Mouse (Mus musculus): ENCODE data around the gene Ap1ar. TPM values are rescaled to one million over a fixed set of nuclear protein-coding genes. Genes with fewer than 3 reads are reported as not detected.

Ap1ar gene
- total RNA-seq, 1 experiment from 2014 or later = 35.7 TPM

DNA sequence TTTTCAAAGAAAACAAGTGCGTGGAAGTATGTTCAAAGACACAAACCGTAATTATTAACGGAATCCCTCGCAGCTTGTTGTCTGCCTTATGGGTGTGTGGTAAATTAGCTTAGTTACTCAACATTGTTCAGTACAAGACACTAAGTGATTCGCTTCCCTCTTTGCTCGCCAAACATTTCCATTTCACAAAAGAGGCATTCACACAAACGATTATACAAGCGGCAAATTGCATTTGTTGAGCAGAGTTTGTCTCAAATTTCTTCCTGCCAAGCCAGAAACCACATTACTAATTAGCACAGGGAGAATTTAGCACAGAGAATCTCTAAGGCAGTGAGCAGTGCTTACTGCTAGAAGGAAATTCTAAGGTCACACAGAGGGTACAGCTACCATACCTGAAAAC, 4.6 kb upstream of the Ap1ar start:
- no peak for DNase-seq

GRCm38 (mm10) chr3:127837972-127838644, 785 bp upstream of the Ap1ar start:
- DNase-seq = no peak

GRCm38 (mm10) chr3:127836798-127837153, 547 bp downstream of the Ap1ar start:
- no peak for DNase-seq

DNA sequence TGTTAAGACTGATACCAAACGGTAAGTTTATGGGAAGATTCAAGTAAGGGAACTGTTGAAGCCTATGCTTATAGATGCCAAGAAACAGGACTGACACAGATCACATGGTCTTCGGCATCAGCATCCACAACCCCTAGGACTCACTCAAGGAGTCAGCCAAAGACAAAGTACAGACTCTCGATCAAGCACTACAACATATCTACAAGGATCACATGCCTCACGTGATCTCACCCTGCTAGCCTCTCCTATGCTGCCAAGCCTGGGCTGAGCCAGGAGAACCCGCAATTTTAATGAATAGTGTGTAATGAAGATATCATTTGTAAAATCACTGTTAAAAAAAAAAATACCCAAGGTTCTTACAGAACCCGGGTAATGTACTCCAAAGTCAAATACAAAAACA, 1.7 kb downstream of the Ap1ar start:
- DNase-seq = no peak

DNA sequence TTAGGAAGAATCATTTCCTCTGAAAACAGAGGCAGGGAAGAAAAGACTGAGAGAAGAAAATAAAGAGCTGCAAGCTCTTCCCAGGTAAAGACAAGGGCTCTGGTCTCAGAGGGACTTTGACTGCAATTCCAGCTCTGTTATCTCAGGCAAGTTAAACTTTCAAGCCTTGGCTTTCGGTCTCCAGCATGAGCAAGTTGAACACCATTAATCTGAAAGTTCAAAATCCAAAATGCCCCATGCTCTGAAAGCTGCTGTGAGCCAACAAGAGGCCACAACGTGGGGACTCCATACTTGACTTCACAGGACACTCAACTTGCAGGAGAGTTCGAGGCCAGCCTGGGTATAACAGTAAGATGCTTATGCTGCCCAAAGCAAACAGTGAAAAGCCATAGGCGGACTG, 3.3 kb downstream of the Ap1ar start:
- DNase-seq = no peak

- no peak for DNase-seq
Observed at GRCm38 (mm10) chr3:127831079-127831478, 6.2 kb downstream of the Ap1ar start.

DNA sequence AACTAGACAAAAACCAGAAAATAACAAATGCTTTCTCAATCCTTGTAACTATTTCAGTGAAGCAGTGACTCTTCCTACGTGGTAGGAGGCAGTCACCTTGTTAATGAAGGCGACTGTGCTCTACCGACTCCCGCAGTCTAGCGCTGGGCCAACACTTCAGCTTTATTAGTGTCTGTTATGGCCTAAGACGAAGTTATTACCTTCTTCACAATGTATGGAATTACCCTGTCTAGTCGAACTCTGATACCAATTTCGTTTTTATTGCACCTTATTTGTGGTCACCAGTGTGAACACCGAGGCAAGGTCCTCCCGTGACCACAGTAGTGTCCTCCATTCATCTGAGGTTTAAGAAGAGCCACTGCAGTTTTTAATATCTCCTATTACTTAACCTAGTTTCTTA, 7.1 kb downstream of the Ap1ar start:
- DNase-seq = no peak

DNA sequence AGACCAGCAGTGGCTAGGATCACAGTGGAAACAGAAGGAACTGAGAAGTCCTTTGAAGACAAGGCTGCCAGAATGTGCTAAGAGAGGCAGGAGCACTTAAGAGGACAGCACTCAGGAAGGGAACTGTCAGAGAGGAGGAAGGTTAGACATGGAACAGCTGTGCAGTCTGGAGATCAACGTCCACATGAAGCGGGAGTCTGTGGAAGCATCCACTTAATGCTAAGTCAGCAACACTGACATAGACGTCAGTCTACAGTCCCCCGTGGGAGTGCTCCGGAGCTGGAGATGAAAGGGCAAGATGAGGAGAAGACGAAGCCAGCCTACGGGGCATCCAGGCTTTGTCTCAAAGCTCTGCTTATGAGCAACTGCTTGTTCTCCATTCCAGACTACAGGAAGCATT, 10.2 kb downstream of the Ap1ar start:
- no peak for DNase-seq

GRCm38 (mm10) chr3:127826503-127826902, 10.8 kb downstream of the Ap1ar start:
- no peak for DNase-seq

GRCm38 (mm10) chr3:127823886-127824863, 13.1 kb downstream of the Ap1ar start:
- DNase-seq = no peak

GRCm38 (mm10) chr3:127821209-127821608, 16.1 kb downstream of the Ap1ar start:
- DNase-seq = no peak

DNA sequence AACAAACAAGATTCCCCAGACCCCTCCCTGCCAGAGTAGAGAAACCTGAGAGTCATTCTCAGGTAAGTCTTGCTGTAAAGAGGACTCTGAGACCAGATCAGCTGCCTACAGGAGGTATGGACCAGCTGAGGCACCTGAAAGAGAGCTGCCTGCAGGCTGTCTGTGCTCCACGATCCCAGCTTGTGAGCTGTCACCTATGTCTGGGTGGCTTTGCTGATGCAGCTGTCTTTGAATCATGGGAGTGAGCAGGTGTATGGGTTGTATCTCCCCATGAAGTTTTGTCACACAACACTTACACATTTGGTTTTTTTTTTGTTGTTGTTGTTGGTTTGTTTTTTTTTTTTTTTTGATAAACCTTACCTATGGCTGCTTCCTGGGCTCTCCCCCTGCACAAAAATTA, 16.9 kb downstream of the Ap1ar start:
- DNase-seq = no peak

DNA sequence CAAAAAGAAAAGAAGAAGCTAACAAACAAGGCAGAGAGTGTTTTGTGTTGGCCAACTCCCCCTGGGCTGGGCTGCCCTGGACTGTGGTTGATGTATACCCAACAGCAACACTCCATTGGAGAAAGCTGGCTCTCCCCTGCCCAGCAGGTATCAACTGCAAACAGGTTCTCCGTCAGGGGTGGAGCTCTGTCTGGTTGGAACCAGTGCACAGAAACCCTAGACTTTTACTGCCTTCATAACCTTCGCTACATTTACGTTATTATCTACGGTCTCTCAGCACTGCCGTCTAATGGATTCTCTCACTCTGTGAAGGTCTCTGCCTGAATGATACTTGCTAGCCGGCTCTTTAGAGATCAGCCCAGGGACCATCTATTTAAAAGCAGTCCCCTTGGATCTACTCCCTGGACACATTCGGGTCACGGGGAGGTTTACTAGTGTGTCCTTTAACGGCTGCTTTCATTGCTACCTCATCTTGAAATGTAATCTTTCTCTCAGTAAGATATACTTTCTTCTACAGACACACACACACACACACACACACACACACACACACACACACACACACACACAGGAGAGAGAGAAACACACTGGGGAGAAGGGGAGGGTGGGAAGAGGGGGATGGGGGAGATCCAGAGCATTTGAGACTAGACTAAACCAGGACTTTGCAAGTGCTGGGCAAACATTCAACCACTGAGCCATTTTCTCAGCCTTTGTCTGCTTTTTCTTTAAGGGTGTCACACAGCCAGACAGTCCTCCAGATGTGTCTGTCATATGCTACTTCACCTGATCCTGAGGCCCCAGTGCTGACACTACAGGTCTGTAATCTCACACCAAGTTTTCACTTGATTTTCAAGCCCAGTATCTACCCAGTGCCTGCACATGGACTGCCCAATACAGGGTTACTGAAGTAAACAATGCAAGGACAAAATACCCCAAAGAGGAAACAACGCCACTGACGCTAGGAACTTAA, 18.3 kb downstream of the Ap1ar start:
- DNase-seq = no peak

DNA sequence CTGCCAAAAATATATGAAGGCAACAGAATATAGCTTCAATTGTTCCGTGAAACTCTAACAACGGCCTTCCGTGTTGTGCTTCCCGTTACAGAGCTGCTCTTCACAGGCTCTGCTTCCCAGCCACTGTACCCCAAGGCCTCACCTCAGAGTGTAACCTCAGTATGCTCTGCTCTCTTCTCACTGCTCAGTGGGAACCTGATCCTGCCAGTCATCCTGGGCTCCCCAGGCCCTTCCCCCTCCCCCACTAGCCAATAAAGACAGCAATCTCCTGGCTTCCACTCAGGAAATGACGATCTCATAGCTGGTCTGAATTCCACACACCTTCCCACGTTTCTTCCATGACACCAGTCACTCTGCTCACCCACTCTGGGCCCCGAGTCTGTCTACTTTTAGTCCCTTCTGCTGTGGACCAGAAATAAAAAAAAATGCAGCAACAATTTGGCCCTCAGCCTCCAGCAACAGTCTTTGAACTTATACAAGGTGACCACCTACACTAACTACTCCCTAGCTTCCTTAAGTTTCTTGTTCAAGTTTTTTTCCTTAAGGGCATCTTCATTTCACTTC, 20.1 kb downstream of the Ap1ar start:
- no peak for DNase-seq

DNA sequence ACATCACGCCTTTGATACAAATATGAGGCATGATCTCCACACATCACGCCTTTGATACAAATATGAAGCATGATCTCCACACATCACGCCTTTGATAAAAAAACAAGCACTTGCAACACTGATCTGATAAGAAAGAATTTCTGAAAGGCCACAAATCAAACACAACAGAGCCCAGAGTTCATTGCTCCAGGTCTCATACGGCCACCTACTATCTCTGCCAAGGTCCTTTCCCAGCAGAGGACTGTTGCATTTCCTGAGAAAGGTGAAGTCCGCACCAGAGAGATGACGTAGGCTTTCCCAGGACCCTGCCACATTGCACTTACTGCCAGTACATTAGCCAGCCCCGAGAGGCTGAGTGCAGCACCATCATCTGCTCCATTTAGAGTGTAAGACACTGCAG, 28.2 kb downstream of the Ap1ar start:
- DNase-seq = no peak

GRCm38 (mm10) chr3:127807846-127808245, 29.5 kb downstream of the Ap1ar start:
- no peak for DNase-seq

DNA sequence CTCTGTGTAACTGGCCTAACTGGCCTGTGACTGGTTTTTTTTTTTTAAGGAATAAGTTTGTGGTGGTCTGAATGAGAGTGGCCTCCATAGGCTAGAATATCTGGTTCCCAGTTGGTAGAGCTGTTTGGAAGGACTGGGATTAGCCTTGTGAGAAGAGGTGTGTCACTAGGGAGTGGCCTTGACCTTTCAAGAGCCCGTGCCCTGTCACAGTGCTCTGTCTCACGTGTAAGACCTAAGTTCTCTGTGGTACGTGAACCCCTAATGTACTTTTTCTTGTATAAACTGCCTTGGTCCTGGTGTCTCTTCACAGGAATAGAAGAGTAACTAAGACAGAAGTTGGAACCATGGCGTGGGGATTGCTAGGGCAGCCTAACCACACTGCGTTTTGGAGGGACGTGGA, 31.3 kb downstream of the Ap1ar start:
- no peak for DNase-seq

DNA sequence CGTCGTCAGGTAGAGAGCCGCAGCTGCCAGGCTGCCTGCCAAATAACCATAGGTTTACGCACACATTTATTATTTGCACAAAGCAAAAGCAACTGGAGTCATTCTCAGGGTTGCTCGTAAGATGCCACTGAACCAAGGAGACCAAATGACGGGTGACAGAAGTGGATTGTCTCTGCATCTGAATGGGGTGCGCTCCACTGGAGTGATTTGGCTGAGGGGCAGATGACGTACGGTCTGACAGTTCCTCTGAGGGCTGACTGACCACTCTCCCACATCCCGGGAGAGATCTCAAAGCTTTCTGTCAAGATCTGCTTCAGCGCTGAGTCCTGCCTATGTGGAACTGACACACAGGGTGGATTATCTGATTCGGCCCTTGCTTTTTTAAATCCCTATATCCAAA, 32.3 kb downstream of the Ap1ar start:
- no peak for DNase-seq

DNA sequence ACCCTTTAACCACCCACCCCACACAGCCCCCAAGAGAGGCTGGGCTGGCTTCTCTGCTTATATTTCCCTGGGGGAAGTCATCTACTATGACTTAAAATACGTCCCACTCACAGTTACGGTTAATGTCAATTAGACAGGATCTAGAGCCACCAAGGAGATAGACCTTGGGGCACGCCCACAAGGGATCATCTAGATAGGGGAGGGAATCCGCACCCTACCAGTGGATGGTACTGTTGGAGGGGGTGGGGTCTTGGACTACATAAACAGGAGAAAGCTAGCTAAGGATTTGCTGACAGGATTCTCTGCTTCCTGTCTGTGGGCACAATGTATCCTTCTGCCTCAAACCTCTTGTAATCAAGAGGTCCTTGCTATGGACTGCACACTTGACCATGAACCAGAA, 32.9 kb downstream of the Ap1ar start:
- no peak for DNase-seq

GRCm38 (mm10) chr3:127802814-127803213, 34.5 kb downstream of the Ap1ar start:
- DNase-seq = no peak

- no peak for DNase-seq
Observed at GRCm38 (mm10) chr3:127801162-127801561, 36.2 kb downstream of the Ap1ar start.

- DNase-seq = no peak
Observed at GRCm38 (mm10) chr3:127796271-127796670, 41.1 kb downstream of the Ap1ar start.
